Mouse (Mus musculus): Measurements from ENCODE around the gene Snorc. TPM values are rescaled to one million over a fixed set of nuclear protein-coding genes. Genes with fewer than 3 reads are reported as not detected.

Snorc gene
- total RNA-seq, 2 experiments from 2014 or later = not detected

- DNase-seq = peak; percentile 20
Measured at GRCm38 (mm10) chr1:87510166-87510691, 40.2 kb downstream of the Snorc start.

DNA sequence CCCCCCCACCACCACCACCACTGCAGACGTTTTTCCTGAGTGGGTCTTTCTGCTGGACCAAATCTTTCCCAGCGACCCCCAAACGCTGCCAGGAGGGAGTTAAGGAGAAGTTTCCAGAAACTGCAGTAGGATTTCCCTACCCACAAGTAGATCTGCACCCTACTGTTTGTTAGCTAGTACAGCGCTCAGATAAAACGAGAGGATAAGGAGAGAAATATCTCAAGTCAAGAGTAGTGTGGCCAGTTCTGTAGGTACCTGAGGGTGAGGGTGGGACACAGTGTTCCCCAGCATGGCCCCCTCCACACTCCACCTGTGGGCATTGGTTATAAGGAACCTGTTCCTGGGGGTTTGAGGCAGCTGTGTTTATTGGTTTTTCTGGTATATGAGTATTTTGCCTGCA, 40.8 kb downstream of the Snorc start:
- no peak for DNase-seq

DNA sequence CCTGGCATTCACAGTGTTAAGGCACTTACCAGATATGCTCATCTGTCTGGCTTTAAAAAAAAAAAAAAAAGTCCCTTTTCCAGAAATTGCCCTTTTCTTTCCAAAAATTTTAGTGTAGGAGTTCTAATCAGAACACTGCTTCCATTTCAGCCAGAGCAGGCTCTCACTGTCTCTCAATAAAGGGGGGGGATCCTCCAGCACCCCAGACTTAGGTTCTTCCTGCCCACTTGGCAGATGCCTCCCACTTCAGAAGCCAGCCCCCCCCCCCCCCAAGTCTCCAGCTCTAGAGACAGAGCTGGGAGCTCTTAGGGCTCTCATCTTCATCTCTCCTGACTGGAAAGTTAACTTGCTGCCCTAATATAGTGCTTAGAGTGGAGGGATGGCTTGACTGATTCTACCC, 50.4 kb downstream of the Snorc start:
- DNase-seq = no peak

- no peak for DNase-seq
Measured at GRCm38 (mm10) chr1:87521523-87521922, 51.5 kb downstream of the Snorc start.

DNA sequence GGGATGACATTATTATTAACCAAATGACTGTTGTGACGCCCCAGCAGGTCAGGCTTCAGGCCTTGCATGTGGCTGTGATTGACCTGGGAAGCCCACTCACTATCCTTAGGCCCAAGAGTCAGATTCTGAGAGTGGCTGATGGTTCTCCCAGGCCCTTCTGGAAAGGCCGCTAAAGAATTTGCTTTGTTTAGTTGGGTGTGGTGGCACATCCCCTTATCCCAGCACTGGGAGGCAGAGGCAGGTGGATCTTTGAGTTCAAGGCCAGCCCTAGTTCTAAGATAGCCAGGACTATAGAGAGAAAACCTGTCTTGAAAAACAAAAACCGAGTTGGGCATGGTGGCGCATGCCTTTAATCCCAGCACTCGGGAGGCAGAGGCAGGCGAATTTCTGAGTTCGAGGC, 55.0 kb downstream of the Snorc start:
- DNase-seq = no peak

Other genes starting within 250 kb of the Snorc start
- gene Efhd1, start 205.9 kb upstream of the Snorc start, total RNA-seq (2021) = 1 to 10 TPM; 6.4 to 8.5 TPM
- gene Gigyf2, start 143.3 kb upstream of the Snorc start, total RNA-seq (2021) = 10 to 100 TPM; 31.6 to 34.7 TPM
- gene Kcnj13, start 75.5 kb upstream of the Snorc start, total RNA-seq (2021) = not detected
- gene Neu2, start 39.6 kb downstream of the Snorc start, total RNA-seq (2021) = 10 to 100 TPM; 15.8 to 18.7 TPM
- gene Ngef, start 103.6 kb downstream of the Snorc start, total RNA-seq (2021) = under 1 TPM; 0.28 to 0.35 TPM
- gene Inpp5d, start 150.0 kb downstream of the Snorc start, total RNA-seq (2021) = 1 to 10 TPM; 1.9 to 5.3 TPM